Mouse (Mus musculus) heart, postnatal 0 days (tissue): ENCODE measurements around the gene Usp1. TPM values are rescaled to one million over a fixed set of nuclear protein-coding genes. Genes with fewer than 3 reads are reported as not detected.

Experiments
- ATAC-seq: fragments of 200-750 bp; cut with Nextera tagmentation; 2 replicates; pipeline ENCODE4 v1.8.0; 2017; ENCODE audit warnings: low read depth, moderate number of reproducible peaks, moderate library complexity; ENCODE audit not compliant: insufficient read depth
- DNase-seq: peaks from one replicate; pipeline ENCODE4 v3.0.0-alpha.2; 2016; ENCODE audit warnings: low spot score
- H3K27ac ChIP-seq: fragments of 300-500 bp; sonication (generic); 2 replicates; pipeline ENCODE4 v1.5.1; 2014; ENCODE audit warnings: low read depth, mild to moderate bottlenecking
- H3K27me3 ChIP-seq: fragments of 300-500 bp; sonication (generic); 2 replicates; pipeline ENCODE4 v1.6.1; 2014; ENCODE audit warnings: low read length, mixed read lengths; ENCODE audit not compliant: control insufficient read depth, insufficient read depth
- H3K36me3 ChIP-seq: fragments of 300-500 bp; sonication (generic); replicated peaks from 2 replicates; pipeline ENCODE4 v1.6.1; 2014; ENCODE audit warnings: low read length, mixed read lengths; ENCODE audit not compliant: control insufficient read depth, insufficient read depth
- H3K4me1 ChIP-seq: fragments of 300-500 bp; sonication (generic); 2 replicates; pipeline ENCODE4 v1.6.1; 2014; ENCODE audit warnings: antibody characterized with exemption; ENCODE audit not compliant: control insufficient read depth, insufficient read depth
- H3K4me2 ChIP-seq: fragments of 300-500 bp; sonication (generic); 2 replicates; pipeline ENCODE4 v1.6.1; 2014; ENCODE audit warnings: low read depth, mild to moderate bottlenecking, low read length, moderate library complexity
- H3K4me3 ChIP-seq: fragments of 300-500 bp; sonication (generic); 2 replicates; pipeline ENCODE4 v1.5.1; 2014; ENCODE audit warnings: low read depth, low read length
- H3K9ac ChIP-seq: fragments of 300-500 bp; sonication (generic); replicated peaks from 2 replicates; pipeline ENCODE4 v1.6.1; 2014; ENCODE audit warnings: low read depth, low read length, mixed read lengths
- H3K9me3 ChIP-seq: fragments of 300-500 bp; sonication (generic); replicated peaks from 2 replicates; pipeline ENCODE4 v1.6.1; 2016; ENCODE audit warnings: low read length; ENCODE audit not compliant: control insufficient read depth
- CTCF ChIP-seq: IDR thresholded peaks from 2 replicates; pipeline ENCODE4 v1.5.1; 2016; ENCODE audit warnings: antibody characterized with exemption, control low read depth, low read depth
- EP300 ChIP-seq: IDR thresholded peaks from 2 replicates; pipeline ENCODE4 v1.6.1; 2016; ENCODE audit warnings: antibody characterized with exemption, low read depth
- WGBS: fragments of 180-500 bp; shearing (Covaris S2); extraction: QIAGEN DNeasy Blood & Tissue Kit; methylation state at CpG from one replicate; pipeline ENCODE4 v1.1.7; 2014; 5-methylcytosine and 5-hydroxymethylcytosine counted together
- polyA plus RNA-seq: library from polyadenylated mRNA; unstranded; fragments of >200 nt; fragmentation: Nextera tagmentation; extraction: Ambion mirVana; gene quantifications from 2 replicates; pipeline ENCODE4 v1.2.1, GENCODE M21; 2015
- total RNA-seq: library from RNA; depleted of rRNA; stranded (reverse); fragments of >200 nt; gene quantifications from 2 replicates; pipeline ENCODE4 v1.2.3, GENCODE M21; 2014; ENCODE audit warnings: low replicate concordance

Usp1 gene
- total and polyA plus RNA-seq, 2 experiments from 2014 or later = 16.5 to 24.5 TPM

DNA sequence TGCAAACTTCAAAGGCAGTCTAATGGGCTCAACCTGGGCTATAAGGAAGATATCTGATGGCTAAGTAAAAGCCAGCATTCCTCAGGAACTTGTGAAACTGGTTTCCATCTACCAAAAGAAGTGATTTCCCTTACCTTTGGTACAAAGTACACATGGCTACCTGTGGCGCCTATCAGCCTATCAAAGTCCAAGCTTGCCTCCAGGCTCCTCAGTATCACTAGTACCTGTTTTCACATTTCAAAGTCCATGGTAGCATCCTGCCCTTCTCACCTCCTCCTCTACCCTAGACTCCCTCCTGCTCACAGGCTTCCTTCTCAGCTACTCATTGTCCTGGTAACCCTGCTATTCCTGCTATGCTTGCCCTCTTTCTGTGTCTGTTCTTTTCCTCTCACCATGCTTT is 5.4 kb upstream of the Usp1 start:
- no peaks in the 10 kb centered on the region for H3K36me3 ChIP-seq
- H3K27me3 ChIP-seq = no peaks in the 10 kb centered on the region
- 94% methylated on average over 1 of the region's 1 CpGs for WGBS
- H3K9me3 ChIP-seq = no peaks in the 10 kb centered on the region
- no peak for TF ChIP-seq EP300
- TF ChIP-seq CTCF = no peak
- H3K4me3 ChIP-seq = no peak overlapping the region
- no peak overlapping the region for H3K4me2 ChIP-seq
- H3K4me1 ChIP-seq = peaks cover 6% of the 10 kb centered on the region; the same call in 1 of the 2 replicates
- no peak overlapping the region for H3K27ac ChIP-seq
- ATAC-seq (no peak), DNase-seq (no peak)
- H3K9ac ChIP-seq = no peak overlapping the region

DNA sequence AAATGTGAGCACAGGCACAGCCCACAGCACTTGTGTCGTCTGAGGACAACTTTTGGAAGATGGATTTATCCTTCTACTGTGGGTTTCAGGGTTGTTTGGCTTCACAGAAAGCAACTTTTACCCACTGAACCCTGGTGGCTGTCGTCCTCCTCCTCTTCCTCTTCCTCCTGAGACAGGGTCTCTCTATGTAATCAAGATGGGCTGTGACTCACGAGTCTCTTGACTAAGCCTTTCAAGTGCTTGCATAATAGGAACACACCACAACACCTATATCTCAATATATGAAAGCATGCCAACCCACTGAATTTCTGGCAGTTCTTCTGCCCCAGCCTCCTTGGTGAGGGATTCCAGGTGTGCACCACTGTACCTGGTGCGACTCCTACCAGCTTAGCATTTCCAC is 2.7 kb upstream of the Usp1 start:
- no peaks in the 10 kb centered on the region for H3K9me3 ChIP-seq
- no peaks in the 10 kb centered on the region for H3K36me3 ChIP-seq
- H3K4me2 ChIP-seq = no peak overlapping the region
- H3K9ac ChIP-seq = no peak overlapping the region
- H3K27ac ChIP-seq = no peak overlapping the region
- ATAC-seq (no peak), DNase-seq (no peak)
- no peak for TF ChIP-seq EP300
- no peak for TF ChIP-seq CTCF
- WGBS = 84% methylated on average over 4 of the region's 4 CpGs
- no peaks in the 10 kb centered on the region for H3K27me3 ChIP-seq
- H3K4me3 ChIP-seq = no peak overlapping the region
- H3K4me1 ChIP-seq = peaks cover 17% of the 10 kb centered on the region

DNA sequence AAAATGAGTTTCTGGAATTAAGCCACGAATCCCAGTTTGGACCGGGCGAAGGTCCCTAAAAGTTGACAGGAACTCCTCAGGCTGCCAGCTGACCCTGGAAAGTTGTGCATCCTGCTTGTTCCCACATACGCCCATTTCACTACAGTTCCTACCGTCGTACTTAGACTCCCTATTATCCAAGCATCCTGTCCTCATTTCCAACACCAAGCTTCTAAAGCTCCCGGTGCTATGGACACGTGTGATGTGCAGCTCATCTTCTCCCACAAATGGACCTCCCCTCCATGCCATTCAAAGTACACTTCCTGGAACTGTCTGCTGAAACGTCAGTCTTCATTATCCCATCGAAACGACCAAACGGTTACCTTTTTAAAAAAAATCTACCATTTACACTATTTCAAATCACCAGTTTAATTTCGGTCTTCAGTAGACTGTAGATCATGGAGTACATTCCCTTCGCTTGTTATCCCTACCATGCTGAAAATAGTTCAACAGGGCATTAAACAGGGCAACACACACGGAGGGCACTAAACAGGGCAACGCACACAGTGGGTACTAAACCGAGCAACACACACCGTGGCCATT is 1.5 kb upstream of the Usp1 start:
- no peaks in the 10 kb centered on the region for H3K36me3 ChIP-seq
- TF ChIP-seq EP300 = no peak
- no peak for TF ChIP-seq CTCF
- WGBS = 10% methylated on average over 18 of the region's 18 CpGs
- no peak for ATAC-seq
- peak overlapping the region; percentile 97 for H3K4me3 ChIP-seq
- H3K27ac ChIP-seq = peak overlapping the region; percentile 100
- H3K4me2 ChIP-seq = peak overlapping the region; percentile 85
- DNase-seq = peak; percentile 31
- H3K9ac ChIP-seq = peak overlapping the region; percentile 72
- H3K9me3 ChIP-seq = no peaks in the 10 kb centered on the region
- peaks cover 20% of the 10 kb centered on the region for H3K4me1 ChIP-seq
- H3K27me3 ChIP-seq = no peaks in the 10 kb centered on the region

DNA sequence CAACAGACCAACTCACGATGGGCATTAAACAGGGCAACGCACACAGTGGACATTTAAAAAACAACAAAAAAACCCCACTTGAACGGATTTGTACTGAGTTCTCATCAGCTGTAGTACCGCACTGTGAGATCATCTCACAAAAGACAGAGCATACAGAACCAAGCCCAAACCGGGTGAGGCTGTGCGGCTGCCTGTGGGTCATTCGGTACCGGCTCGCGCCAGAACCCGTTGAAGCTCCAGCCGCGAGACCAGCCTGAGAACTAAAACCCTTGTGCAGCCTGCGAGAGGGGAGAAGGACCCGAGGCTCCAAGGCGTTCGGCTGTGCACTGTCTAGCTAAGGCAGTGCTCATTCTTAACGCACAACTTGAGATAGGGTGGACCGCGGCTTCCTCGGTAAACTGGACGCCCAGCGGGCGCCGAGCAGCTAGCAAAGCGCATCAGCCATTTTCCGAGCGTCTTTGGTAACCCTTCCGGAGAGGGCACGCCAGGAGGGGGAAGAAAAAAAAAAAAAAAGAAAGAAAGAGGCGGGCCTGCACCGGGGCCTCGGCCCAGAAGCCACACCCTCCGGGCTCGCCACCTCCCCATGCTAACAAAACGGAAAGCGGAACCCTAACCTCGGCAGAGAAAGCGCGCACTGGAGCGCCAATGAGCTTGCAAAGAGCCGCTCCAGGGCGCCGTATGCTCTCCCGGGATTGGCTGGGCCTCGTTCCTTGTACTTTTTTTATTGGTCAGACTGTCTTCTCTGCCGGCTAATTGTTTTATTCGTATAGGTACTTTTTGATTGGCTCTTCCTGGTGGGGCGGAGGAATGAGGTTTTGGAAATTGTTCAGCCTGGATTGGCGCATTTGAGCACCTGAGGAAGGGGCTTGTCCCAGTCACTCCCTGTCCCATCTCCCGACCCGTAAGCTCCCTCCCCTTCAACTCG is 705 bp upstream of the Usp1 start:
- peak; percentile 99 for DNase-seq
- Histone ChIP-seq H3K4me1 (peaks cover 20% of the 10 kb centered on the region), H3K9me3 (no peaks in the 10 kb centered on the region), H3K4me3 (peak overlapping the region; percentile 97), H3K4me2 (peak overlapping the region; percentile 98), H3K27me3 (no peaks in the 10 kb centered on the region), H3K27ac (peak overlapping the region; percentile 100), H3K9ac (peak overlapping the region; percentile 72), H3K36me3 (no peaks in the 10 kb centered on the region)
- WGBS = under 1% methylated on average over 53 of the region's 53 CpGs
- ATAC-seq = peak; percentile 94
- no peak for TF ChIP-seq CTCF
- TF ChIP-seq EP300 = no peak

DNA sequence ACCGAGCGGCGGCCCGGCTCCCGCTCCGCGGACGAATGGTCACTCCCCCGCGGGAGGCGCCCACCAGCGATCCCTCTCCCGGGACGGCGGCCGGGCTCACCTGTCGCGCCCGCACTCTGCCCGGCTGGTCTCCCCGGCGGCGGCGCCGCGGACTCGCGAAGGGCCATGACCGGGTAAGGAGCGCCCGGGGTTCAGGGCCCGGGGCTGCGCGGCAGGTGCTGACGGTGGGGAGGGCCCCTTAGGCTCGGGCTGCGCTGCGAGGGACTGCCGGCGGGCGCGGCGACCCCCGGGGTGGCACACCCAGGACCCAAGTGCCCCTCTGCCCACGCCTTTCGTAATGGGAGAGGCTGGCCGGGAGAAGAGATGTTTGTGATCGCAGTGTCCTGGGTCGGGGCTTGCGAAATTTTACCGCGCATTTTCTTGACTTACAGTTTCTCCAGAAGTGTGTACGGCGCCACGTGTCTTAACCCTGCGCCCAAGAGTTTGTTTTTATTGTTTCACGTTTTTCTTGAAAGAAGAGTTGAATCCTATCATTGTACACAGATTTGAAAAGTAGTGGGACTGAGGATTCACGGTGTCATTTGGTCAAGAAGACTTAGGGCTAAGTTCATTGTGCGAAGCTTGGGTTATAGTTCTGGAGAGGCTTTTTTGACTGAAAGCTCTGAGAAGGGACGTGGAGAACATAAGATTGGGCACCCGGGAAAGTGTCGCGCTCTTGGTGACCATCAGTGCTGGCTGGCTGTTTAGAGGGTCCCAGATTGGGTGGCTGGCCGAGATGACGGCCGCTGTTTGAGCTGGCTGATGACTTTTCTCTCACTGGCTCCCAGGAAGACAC is 678 bp downstream of the Usp1 start:
- Histone ChIP-seq H3K36me3 (no peaks in the 10 kb centered on the region), H3K4me3 (peak overlapping the region; percentile 97), H3K4me2 (peak overlapping the region; percentile 98), H3K9me3 (no peaks in the 10 kb centered on the region), H3K9ac (peak overlapping the region; percentile 91), H3K27me3 (no peaks in the 10 kb centered on the region), H3K4me1 (peaks cover 20% of the 10 kb centered on the region), H3K27ac (peak overlapping the region; percentile 100)
- DNase-seq = peak; percentile 19
- TF ChIP-seq EP300 (no peak), CTCF (no peak)
- ATAC-seq = peak; percentile 0; the same call in 1 of the 2 replicates
- under 1% methylated on average over 46 of the region's 66 CpGs for WGBS
